Mouse (Mus musculus): ENCODE measurements around the gene Rpgrip1. TPM values are rescaled to one million over a fixed set of nuclear protein-coding genes. Genes with fewer than 3 reads are reported as not detected.

Gene Rpgrip1
- polyA plus RNA-seq, 1 experiment from 2014 or later = 62.1 TPM

- Histone ChIP-seq H3K27me3 (replicated peaks) (peaks cover 24% of the 10 kb centered on the region), H3K36me3 (no peaks in the 10 kb centered on the region), H3K9ac (no peak overlapping the region), H3K4me3 (no peak overlapping the region), H3K4me2 (no peak overlapping the region), H3K9me3 (replicated peaks) (no peaks in the 10 kb centered on the region), H3K4me1 (peaks cover 5% of the 10 kb centered on the region), H3K27ac (no peak overlapping the region)
- WGBS (ENCODE audit: insufficient replicate concordance) = 84% methylated on average over 3 of the region's 3 CpGs
- no peak for ATAC-seq
These were observed 14.1 kb downstream of the Rpgrip1 start for GRCm38 (mm10) chr14:52124636-52125035.

DNA sequence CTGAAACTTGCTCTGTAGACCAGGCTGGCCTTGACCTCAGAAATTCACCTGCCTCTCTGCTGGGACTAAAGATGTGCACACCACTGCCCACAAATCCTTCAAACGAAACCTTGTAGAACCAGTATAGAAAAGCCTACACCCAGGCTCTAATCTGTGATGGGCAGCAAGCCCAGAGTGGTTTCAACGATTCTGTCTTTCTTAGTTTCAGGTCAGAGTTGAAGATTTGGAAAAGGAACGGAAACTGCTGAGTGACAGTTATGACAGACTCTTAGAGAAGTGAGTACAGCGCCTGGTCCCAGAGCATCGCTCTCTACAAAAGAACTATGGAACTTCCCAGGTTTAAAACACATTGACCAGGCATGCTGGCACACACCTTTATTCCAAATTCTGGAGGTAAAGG is 23.1 kb downstream of the Rpgrip1 start:
- H3K36me3 ChIP-seq = no peaks in the 10 kb centered on the region
- H3K27me3 ChIP-seq (replicated peaks) = no peaks in the 10 kb centered on the region
- H3K4me1 ChIP-seq = no peaks in the 10 kb centered on the region
- H3K4me2 ChIP-seq = no peak overlapping the region
- no peak overlapping the region for H3K9ac ChIP-seq
- no peak for ATAC-seq
- H3K27ac ChIP-seq = no peak overlapping the region
- no peak overlapping the region for H3K4me3 ChIP-seq
- 56% methylated on average over 5 of the region's 5 CpGs for WGBS (ENCODE audit: insufficient replicate concordance)
- H3K9me3 ChIP-seq (replicated peaks) = no peaks in the 10 kb centered on the region

GRCm38 (mm10) chr14:52140577-52141444 is 30.3 kb downstream of the Rpgrip1 start:
- peak overlapping the region; percentile 33 for H3K4me3 ChIP-seq
- no peaks in the 10 kb centered on the region for H3K9me3 ChIP-seq (replicated peaks)
- H3K4me2 ChIP-seq = peak overlapping the region; percentile 64
- no peak overlapping the region for H3K27ac ChIP-seq
- 0 out of 2 replicates have a peak overlapping the region, but pooled peaks have one; percentile 12 for H3K9ac ChIP-seq
- no peaks in the 10 kb centered on the region for H3K36me3 ChIP-seq
- 15% methylated on average over 19 of the region's 19 CpGs for WGBS (ENCODE audit: insufficient replicate concordance)
- ATAC-seq = peak; percentile 69
- H3K27me3 ChIP-seq (replicated peaks) = no peaks in the 10 kb centered on the region; the same call in 1 of the 2 replicates
- peaks cover 19% of the 10 kb centered on the region for H3K4me1 ChIP-seq

GRCm38 (mm10) chr14:52141445-52142127 is 31.1 kb downstream of the Rpgrip1 start:
- 41% methylated on average over 16 of the region's 16 CpGs for WGBS (ENCODE audit: insufficient replicate concordance)
- no peaks in the 10 kb centered on the region for H3K9me3 ChIP-seq (replicated peaks)
- H3K4me3 ChIP-seq = 0 out of 2 replicates have a peak overlapping the region, but pooled peaks have one; percentile 33
- peaks cover 19% of the 10 kb centered on the region for H3K4me1 ChIP-seq
- ATAC-seq = no peak
- H3K36me3 ChIP-seq = no peaks in the 10 kb centered on the region
- H3K27ac ChIP-seq = no peak overlapping the region
- peak overlapping the region; percentile 64 for H3K4me2 ChIP-seq
- H3K27me3 ChIP-seq (replicated peaks) = no peaks in the 10 kb centered on the region; the same call in 1 of the 2 replicates
- no peak overlapping the region for H3K9ac ChIP-seq

- H3K27ac ChIP-seq = no peak overlapping the region
- H3K27me3 ChIP-seq (replicated peaks) = no peaks in the 10 kb centered on the region; the same call in 1 of the 2 replicates
- 45% methylated on average over 4 of the region's 4 CpGs for WGBS (ENCODE audit: insufficient replicate concordance)
- H3K9me3 ChIP-seq (replicated peaks) = no peaks in the 10 kb centered on the region
- H3K4me1 ChIP-seq = peaks cover 19% of the 10 kb centered on the region
- no peak for ATAC-seq
- no peak overlapping the region for H3K4me2 ChIP-seq
- H3K9ac ChIP-seq = no peak overlapping the region
- no peaks in the 10 kb centered on the region for H3K36me3 ChIP-seq
- H3K4me3 ChIP-seq = no peak overlapping the region
These were observed 33.7 kb downstream of the Rpgrip1 start for GRCm38 (mm10) chr14:52144165-52144564.

- no peak overlapping the region for H3K27ac ChIP-seq
- H3K9me3 ChIP-seq (replicated peaks) = no peaks in the 10 kb centered on the region
- no peak overlapping the region for H3K9ac ChIP-seq
- ATAC-seq = no peak
- H3K36me3 ChIP-seq = no peaks in the 10 kb centered on the region
- no peaks in the 10 kb centered on the region; the same call in 1 of the 2 replicates for H3K27me3 ChIP-seq (replicated peaks)
- H3K4me1 ChIP-seq = 0 out of 2 replicates have a peak, but pooled peaks cover 2% of the 10 kb centered on the region
- no peak overlapping the region for H3K4me2 ChIP-seq
- 52% methylated on average over 4 of the region's 4 CpGs for WGBS (ENCODE audit: insufficient replicate concordance)
- no peak overlapping the region for H3K4me3 ChIP-seq
These were observed 36.0 kb downstream of the Rpgrip1 start for GRCm38 (mm10) chr14:52146540-52146939.

- Histone ChIP-seq H3K27me3 (replicated peaks) (no peaks in the 10 kb centered on the region; the same call in 1 of the 2 replicates), H3K4me3 (no peak overlapping the region), H3K36me3 (no peaks in the 10 kb centered on the region), H3K4me1 (no peaks in the 10 kb centered on the region), H3K4me2 (no peak overlapping the region), H3K9ac (no peak overlapping the region), H3K27ac (no peak overlapping the region), H3K9me3 (replicated peaks) (no peaks in the 10 kb centered on the region)
- 52% methylated on average over 4 of the region's 4 CpGs for WGBS (ENCODE audit: insufficient replicate concordance)
- no peak for ATAC-seq
These were observed 39.4 kb downstream of the Rpgrip1 start for GRCm38 (mm10) chr14:52149888-52150287.

DNA sequence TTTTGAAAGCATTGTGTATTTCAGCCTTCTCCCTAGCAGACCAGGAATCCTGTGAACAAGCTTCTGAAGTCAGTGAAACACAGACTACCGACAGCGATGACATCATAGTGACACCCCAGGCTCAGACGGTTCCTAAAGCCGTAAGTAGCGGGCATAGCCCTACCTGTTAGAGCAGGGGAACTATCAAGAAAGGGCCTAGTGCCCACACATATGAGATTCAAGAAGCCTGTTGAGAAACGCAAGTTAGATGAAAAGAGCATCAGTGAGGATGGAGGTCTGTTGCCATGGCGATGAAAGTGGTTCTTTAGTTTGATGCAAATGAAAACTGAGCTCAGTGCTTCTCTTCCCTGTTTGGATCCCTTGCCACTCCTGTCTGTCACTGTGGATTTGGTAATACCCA is 41.7 kb downstream of the Rpgrip1 start:
- Histone ChIP-seq H3K4me2 (no peak overlapping the region), H3K9ac (no peak overlapping the region), H3K27ac (no peak overlapping the region), H3K27me3 (replicated peaks) (no peaks in the 10 kb centered on the region; the same call in 1 of the 2 replicates), H3K4me1 (no peaks in the 10 kb centered on the region), H3K36me3 (no peaks in the 10 kb centered on the region), H3K9me3 (replicated peaks) (no peaks in the 10 kb centered on the region), H3K4me3 (no peak overlapping the region)
- WGBS (ENCODE audit: insufficient replicate concordance) = 42% methylated on average over 7 of the region's 7 CpGs
- ATAC-seq = no peak

DNA sequence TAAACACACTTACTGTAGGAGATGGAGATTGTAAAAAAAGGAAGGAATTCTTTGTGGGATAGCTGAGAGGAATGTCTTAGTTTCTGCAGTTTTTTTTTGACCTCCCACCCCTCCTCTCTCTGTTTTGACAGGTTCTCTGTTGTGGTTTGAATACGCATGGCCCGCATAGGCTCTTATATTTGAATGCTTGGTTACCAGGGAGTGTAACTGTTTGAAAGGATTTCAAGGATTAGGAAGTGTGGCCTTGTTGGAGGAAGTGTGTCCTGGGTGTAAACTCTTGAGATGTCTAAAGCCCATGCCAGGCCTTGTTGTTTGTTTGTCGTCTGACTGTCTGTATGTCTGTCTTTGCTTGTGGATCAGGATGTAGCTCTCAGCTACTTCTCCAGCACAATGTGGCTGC is 42.1 kb downstream of the Rpgrip1 start:
- ATAC-seq = no peak
- Histone ChIP-seq H3K27me3 (replicated peaks) (no peaks in the 10 kb centered on the region; the same call in 1 of the 2 replicates), H3K4me3 (no peak overlapping the region), H3K9me3 (replicated peaks) (no peaks in the 10 kb centered on the region), H3K9ac (no peak overlapping the region), H3K4me2 (no peak overlapping the region), H3K27ac (no peak overlapping the region), H3K36me3 (peaks cover under 1% of the 10 kb centered on the region; the same call in 1 of the 2 replicates), H3K4me1 (no peaks in the 10 kb centered on the region)
- WGBS (ENCODE audit: insufficient replicate concordance) = 57% methylated on average over 3 of the region's 3 CpGs

- H3K4me1 ChIP-seq = no peaks in the 10 kb centered on the region
- H3K4me3 ChIP-seq = no peak overlapping the region
- H3K27ac ChIP-seq = no peak overlapping the region
- no peaks in the 10 kb centered on the region; the same call in 1 of the 2 replicates for H3K27me3 ChIP-seq (replicated peaks)
- H3K9me3 ChIP-seq (replicated peaks) = no peaks in the 10 kb centered on the region
- no peak overlapping the region for H3K4me2 ChIP-seq
- no peak overlapping the region for H3K9ac ChIP-seq
- WGBS (ENCODE audit: insufficient replicate concordance) = 73% methylated on average over 2 of the region's 2 CpGs
- peaks cover 23% of the 10 kb centered on the region for H3K36me3 ChIP-seq
- no peak for ATAC-seq
These were observed 44.5 kb downstream of the Rpgrip1 start for GRCm38 (mm10) chr14:52155008-52155407.

- no peak for ATAC-seq
- no peaks in the 10 kb centered on the region for H3K9me3 ChIP-seq (replicated peaks)
- no peak overlapping the region for H3K9ac ChIP-seq
- 67% methylated on average over 6 of the region's 6 CpGs for WGBS (ENCODE audit: insufficient replicate concordance)
- H3K4me3 ChIP-seq = no peak overlapping the region
- H3K36me3 ChIP-seq = peaks cover 79% of the 10 kb centered on the region
- H3K27me3 ChIP-seq (replicated peaks) = no peaks in the 10 kb centered on the region
- H3K4me2 ChIP-seq = no peak overlapping the region
- no peaks in the 10 kb centered on the region for H3K4me1 ChIP-seq
- H3K27ac ChIP-seq = no peak overlapping the region
These were observed 50.4 kb downstream of the Rpgrip1 start for GRCm38 (mm10) chr14:52160911-52161310.

DNA sequence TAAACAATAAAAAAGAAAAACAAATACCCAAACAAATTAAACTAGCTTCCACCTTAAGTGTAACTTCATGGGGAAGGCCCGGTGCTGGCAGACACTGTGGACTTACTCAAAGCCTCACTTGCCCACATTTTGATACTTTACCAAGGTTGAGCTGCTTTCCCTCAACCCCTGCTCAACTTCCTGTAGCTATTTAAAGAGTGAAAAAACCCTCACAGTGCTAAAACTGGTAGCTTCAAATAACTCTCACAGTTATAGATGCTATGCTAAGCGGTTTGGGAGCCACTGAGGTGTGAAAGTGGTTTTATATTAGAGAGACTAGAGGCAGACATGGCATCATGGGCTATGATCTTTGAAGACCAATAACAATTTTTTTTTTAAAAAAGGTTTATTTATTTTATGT is 56.1 kb downstream of the Rpgrip1 start:
- H3K36me3 ChIP-seq = peaks cover 94% of the 10 kb centered on the region
- no peak overlapping the region for H3K4me3 ChIP-seq
- H3K27me3 ChIP-seq (replicated peaks) = no peaks in the 10 kb centered on the region
- H3K4me1 ChIP-seq = no peaks in the 10 kb centered on the region
- H3K27ac ChIP-seq = no peak overlapping the region
- H3K9ac ChIP-seq = no peak overlapping the region
- H3K4me2 ChIP-seq = no peak overlapping the region
- no peaks in the 10 kb centered on the region for H3K9me3 ChIP-seq (replicated peaks)
- ATAC-seq = no peak
- WGBS (ENCODE audit: insufficient replicate concordance) = 81% methylated on average over 2 of the region's 2 CpGs

Measured in liver, embryonic 12.5 days (tissue).